Comparison of ENCODE assay signal across 24 mouse cellular contexts in genomic region chr2:27049408-27049807, GRCm38 (mm10). TPM values are rescaled to one million over a fixed set of nuclear protein-coding genes. Genes with fewer than 3 reads are reported as not detected.
"Had no signal": no experiment of that assay in that cellular context is flagged by ENCODE, and none has a peak within 500 bp of the region (broad histone marks: within the 10 kb centered on the region; RNA-seq: fewer than 3 reads in every experiment).

No protein-coding gene starts in this region.

- H3K4me1 ChIP-seq: intestine, embryonic 15.5 days; limb, embryonic 15.5 days; liver, embryonic 15.5 days; midbrain, embryonic 12.5 days; neural tube, embryonic 13.5 days had no signal

- H3K4me2 ChIP-seq: intestine, embryonic 15.5 days; kidney, embryonic 15.5 days; limb, embryonic 12.5 days; limb, embryonic 15.5 days; liver, embryonic 15.5 days; lung, embryonic 14.5 days; midbrain, embryonic 12.5 days; neural tube, embryonic 13.5 days; stomach, embryonic 15.5 days had no signal

- H3K27ac ChIP-seq: intestine, embryonic 15.5 days; kidney, embryonic 15.5 days; left cerebral cortex, adult 2 months; limb, embryonic 12.5 days; limb, embryonic 15.5 days; liver, embryonic 15.5 days; midbrain, embryonic 12.5 days; neural tube, embryonic 13.5 days; stomach, embryonic 15.5 days had no signal

- H3K36me3 ChIP-seq: intestine, embryonic 15.5 days; kidney, embryonic 15.5 days; limb, embryonic 12.5 days; limb, embryonic 15.5 days; liver, embryonic 15.5 days; midbrain, embryonic 12.5 days; neural tube, embryonic 13.5 days; stomach, embryonic 15.5 days had no signal

- H3K27me3 ChIP-seq: intestine, embryonic 15.5 days; kidney, embryonic 15.5 days; limb, embryonic 12.5 days; limb, embryonic 15.5 days; liver, embryonic 15.5 days; neural tube, embryonic 13.5 days; stomach, embryonic 15.5 days had no signal

- H3K4me3 ChIP-seq: intestine, embryonic 15.5 days; kidney, embryonic 15.5 days; left cerebral cortex, adult 2 months; limb, embryonic 12.5 days; limb, embryonic 15.5 days; liver, embryonic 15.5 days; midbrain, embryonic 12.5 days; myocyte; neural tube, embryonic 13.5 days; stomach, embryonic 15.5 days had no signal

- H3K9ac ChIP-seq: intestine, embryonic 15.5 days; kidney, embryonic 15.5 days; limb, embryonic 12.5 days; limb, embryonic 15.5 days; liver, embryonic 15.5 days; lung, embryonic 14.5 days; midbrain, embryonic 12.5 days; neural tube, embryonic 13.5 days; stomach, embryonic 15.5 days had no signal

- H3K9me3 ChIP-seq: intestine, embryonic 15.5 days; kidney, embryonic 15.5 days; limb, embryonic 12.5 days; limb, embryonic 15.5 days; liver, embryonic 15.5 days; midbrain, embryonic 12.5 days; neural tube, embryonic 13.5 days; stomach, embryonic 15.5 days had no signal

- ATAC-seq: intestine, embryonic 15.5 days; midbrain, embryonic 16.5 days had no signal

- DNase-seq: kidney, adult 11 months; kidney, adult 8-10 months; kidney, postnatal 10 days; kidney, postnatal 36 days; layer of hippocampus, postnatal 36 days; left cerebral cortex, postnatal 4 days; lung, embryonic 14.5 days; lung, postnatal 10 days; lung, postnatal 4 days; retina, postnatal 1 day; right cerebral cortex, postnatal 25 days; spleen, adult 18-20 months; thymus, postnatal 36 days had no signal

RNA-seq across cellular contexts. Expression of gene Mymk, which starts 22.6 kb away (rescaled TPM):
- polyA plus RNA-seq: midbrain, embryonic 16.5 days had no signal
